Mouse (Mus musculus): ENCODE measurements around the gene Zc3h6. TPM values are rescaled to one million over a fixed set of nuclear protein-coding genes. Genes with fewer than 3 reads are reported as not detected.

Gene Zc3h6
- polyA plus RNA-seq, 1 experiment from 2014 or later: 2.7 TPM

DNA sequence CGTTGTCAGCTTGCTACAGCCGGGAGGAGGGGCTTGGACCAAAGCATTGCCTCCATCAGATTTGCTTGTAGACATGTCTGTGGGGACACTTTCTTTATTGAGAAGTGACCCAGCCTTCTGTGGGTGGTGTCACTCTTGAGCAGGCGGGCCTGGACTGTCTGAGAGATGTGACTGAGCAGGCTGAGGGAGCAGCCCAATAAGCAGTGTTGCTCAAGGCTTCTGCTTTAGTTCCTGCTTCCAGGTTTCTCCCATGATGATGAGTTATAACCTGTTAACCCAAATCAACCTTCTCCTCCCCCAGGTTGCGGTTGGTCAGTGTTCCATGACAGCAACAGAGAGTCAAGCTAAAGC is 79.6 kb downstream of the Zc3h6 start:
- no peaks in the 10 kb centered on the region for H3K9me3 ChIP-seq (ENCODE audit: control insufficient read depth, low read length)

DNA sequence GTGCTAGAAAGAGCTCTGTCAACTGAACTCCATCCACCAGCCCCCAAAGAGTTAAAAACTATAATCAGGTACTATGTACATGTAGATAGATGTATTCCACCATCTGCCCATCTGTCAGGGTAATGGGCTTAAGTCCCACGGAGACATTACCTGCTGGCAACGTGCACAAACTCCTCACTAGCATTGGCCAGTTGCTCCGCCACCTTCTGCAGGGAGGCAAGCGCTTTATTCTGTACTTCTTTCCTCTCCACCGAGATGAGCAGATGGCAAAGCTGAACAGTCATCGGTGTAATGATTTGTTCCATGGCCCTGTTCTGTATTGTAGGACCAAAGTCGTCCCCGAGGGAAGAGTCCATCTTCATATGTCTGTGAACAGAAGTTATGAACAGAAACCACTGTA is 80.6 kb downstream of the Zc3h6 start, which contains the start of gene Vinac1:
TSS of gene Vinac1 (minus strand) at position 362 of the 400 bp plus-strand sequence.
- Histone ChIP-seq H3K4me1 (ENCODE audit: control insufficient read depth, insufficient read depth, low read length) (no peaks in the 10 kb centered on the region), H3K4me3 (ENCODE audit: low read depth, low read length) (no peak within 1 kb of the TSS), H3K4me2 (no peak within 1 kb of the TSS), H3K9me3 (ENCODE audit: control insufficient read depth, low read length) (no peaks in the 10 kb centered on the region), H3K9ac (ENCODE audit: low read length) (no peak within 1 kb of the TSS), H3K36me3 (ENCODE audit: control insufficient read depth, insufficient read depth, low read length) (no peaks in the 10 kb centered on the region), H3K27me3 (ENCODE audit: control insufficient read depth, insufficient read depth, low read length) (no peaks in the 10 kb centered on the region), H3K27ac (ENCODE audit: low read depth, low read length) (no peak within 1 kb of the TSS)
- no peak for ATAC-seq (ENCODE audit: low FRiP score)
- DNase-seq (ENCODE audit: low spot score, missing footprints): no peak
- 84% methylated on average over 8 of the region's 8 CpGs for WGBS

More for the DNA sequence above, 79.6 kb downstream of the Zc3h6 start:
- WGBS: 86% methylated on average over 4 of the region's 4 CpGs
- Histone ChIP-seq H3K4me2 (no peak overlapping the region), H3K4me1 (ENCODE audit: control insufficient read depth, insufficient read depth, low read length) (no peaks in the 10 kb centered on the region), H3K27me3 (ENCODE audit: control insufficient read depth, insufficient read depth, low read length) (no peaks in the 10 kb centered on the region), H3K4me3 (ENCODE audit: low read depth, low read length) (no peak overlapping the region), H3K27ac (ENCODE audit: low read depth, low read length) (no peak overlapping the region), H3K9ac (ENCODE audit: low read length) (no peak overlapping the region), H3K36me3 (ENCODE audit: control insufficient read depth, insufficient read depth, low read length) (no peaks in the 10 kb centered on the region)
- ATAC-seq (ENCODE audit: low FRiP score): no peak
- DNase-seq (ENCODE audit: low spot score, missing footprints): no peak

DNA sequence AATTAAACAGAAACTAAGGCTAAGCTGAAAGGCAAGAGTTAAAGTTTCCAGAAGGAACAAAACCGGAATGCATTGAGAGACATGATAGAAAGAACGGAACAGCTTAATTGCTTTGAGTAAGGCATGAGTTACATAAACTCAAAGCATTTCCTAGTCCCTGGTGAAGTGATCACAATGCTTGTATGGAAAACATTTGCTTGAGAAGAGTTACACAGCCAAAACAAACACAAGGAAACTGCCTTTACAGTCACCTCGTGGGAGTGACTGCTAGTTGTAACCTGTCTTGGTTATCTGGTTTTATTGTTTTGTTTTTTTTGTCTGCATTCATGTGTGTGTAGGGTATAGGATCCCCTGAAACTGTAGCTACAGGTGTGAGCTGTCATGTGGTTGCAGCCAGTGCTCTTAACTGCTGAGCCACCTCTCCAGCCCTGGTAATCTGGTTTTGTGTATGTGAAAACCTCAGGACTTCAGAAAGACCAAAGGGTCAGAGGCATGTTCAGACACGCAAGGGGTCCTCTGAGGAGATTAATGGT is 85.3 kb downstream of the Zc3h6 start:
- no peaks in the 10 kb centered on the region; the same call in 1 of the 2 replicates for H3K9me3 ChIP-seq (ENCODE audit: control insufficient read depth, low read length)
- ATAC-seq (ENCODE audit: low FRiP score): no peak
- H3K27me3 ChIP-seq (ENCODE audit: control insufficient read depth, insufficient read depth, low read length): no peaks in the 10 kb centered on the region
- H3K4me3 ChIP-seq (ENCODE audit: low read depth, low read length): no peak overlapping the region
- no peak overlapping the region for H3K4me2 ChIP-seq
- no peaks in the 10 kb centered on the region for H3K4me1 ChIP-seq (ENCODE audit: control insufficient read depth, insufficient read depth, low read length)
- DNase-seq (ENCODE audit: low spot score, missing footprints): no peak
- H3K9ac ChIP-seq (ENCODE audit: low read length): no peak overlapping the region
- no peaks in the 10 kb centered on the region for H3K36me3 ChIP-seq (ENCODE audit: control insufficient read depth, insufficient read depth, low read length)
- 72% methylated on average over 4 of the region's 4 CpGs for WGBS
- no peak overlapping the region for H3K27ac ChIP-seq (ENCODE audit: low read depth, low read length)

DNA sequence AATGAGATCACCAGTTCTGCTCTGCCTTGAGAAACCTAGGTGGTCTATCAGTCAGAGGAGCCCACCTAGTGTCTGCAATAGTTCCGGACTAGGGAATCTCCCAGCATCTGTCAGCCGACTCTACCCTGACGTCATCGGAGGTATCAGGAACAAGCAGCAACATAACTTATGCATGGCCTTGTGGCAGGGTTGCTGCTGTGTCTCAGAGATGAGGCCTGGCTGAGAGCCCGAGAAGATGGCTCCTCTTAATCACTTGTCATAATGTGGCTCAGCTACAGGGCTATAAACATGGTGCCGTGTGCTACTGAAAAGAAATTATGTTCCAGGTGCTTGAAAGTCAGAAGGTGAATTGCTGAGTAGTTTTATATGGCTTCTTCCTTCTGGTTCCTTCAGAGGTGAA is 88.5 kb downstream of the Zc3h6 start:
- Histone ChIP-seq H3K4me2 (no peak overlapping the region), H3K36me3 (ENCODE audit: control insufficient read depth, insufficient read depth, low read length) (no peaks in the 10 kb centered on the region), H3K9me3 (ENCODE audit: control insufficient read depth, low read length) (peaks cover 4% of the 10 kb centered on the region; the same call in 1 of the 2 replicates), H3K4me3 (ENCODE audit: low read depth, low read length) (no peak overlapping the region), H3K9ac (ENCODE audit: low read length) (no peak overlapping the region), H3K27ac (ENCODE audit: low read depth, low read length) (no peak overlapping the region), H3K4me1 (ENCODE audit: control insufficient read depth, insufficient read depth, low read length) (no peaks in the 10 kb centered on the region), H3K27me3 (ENCODE audit: control insufficient read depth, insufficient read depth, low read length) (no peaks in the 10 kb centered on the region)
- DNase-seq (ENCODE audit: low spot score, missing footprints): no peak
- ATAC-seq (ENCODE audit: low FRiP score): no peak
- 91% methylated on average over 6 of the region's 6 CpGs for WGBS

DNA sequence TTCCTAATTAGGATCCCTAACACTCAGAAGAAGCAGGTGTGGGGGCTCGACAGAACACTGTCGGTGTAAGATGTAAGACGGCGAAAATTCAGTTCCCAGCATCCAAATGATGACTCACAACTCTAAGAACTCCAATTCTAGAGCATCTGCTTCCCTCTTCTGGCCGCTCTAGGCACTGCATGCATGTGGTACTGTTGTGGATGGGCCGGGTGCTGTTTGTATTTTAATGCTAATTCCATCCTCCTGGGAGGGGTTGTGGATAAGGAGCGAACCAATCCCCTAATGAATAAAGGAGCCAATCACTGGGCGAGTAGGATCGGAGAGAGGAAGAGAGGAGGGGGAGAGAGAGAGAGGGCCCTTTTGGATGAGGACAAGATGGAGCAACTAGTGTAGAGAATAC is 89.4 kb downstream of the Zc3h6 start:
- no peak overlapping the region for H3K9ac ChIP-seq (ENCODE audit: low read length)
- DNase-seq (ENCODE audit: low spot score, missing footprints) (peak; percentile 87), ATAC-seq (ENCODE audit: low FRiP score) (peak; percentile 54; the same call in 1 of the 2 replicates)
- no peaks in the 10 kb centered on the region for H3K27me3 ChIP-seq (ENCODE audit: control insufficient read depth, insufficient read depth, low read length)
- H3K9me3 ChIP-seq (ENCODE audit: control insufficient read depth, low read length): peaks cover 4% of the 10 kb centered on the region; the same call in 1 of the 2 replicates
- no peaks in the 10 kb centered on the region for H3K36me3 ChIP-seq (ENCODE audit: control insufficient read depth, insufficient read depth, low read length)
- H3K4me2 ChIP-seq: no peak overlapping the region
- H3K27ac ChIP-seq (ENCODE audit: low read depth, low read length): no peak overlapping the region
- H3K4me3 ChIP-seq (ENCODE audit: low read depth, low read length): no peak overlapping the region
- H3K4me1 ChIP-seq (ENCODE audit: control insufficient read depth, insufficient read depth, low read length): no peaks in the 10 kb centered on the region
- WGBS: 44% methylated on average over 9 of the region's 9 CpGs

DNA sequence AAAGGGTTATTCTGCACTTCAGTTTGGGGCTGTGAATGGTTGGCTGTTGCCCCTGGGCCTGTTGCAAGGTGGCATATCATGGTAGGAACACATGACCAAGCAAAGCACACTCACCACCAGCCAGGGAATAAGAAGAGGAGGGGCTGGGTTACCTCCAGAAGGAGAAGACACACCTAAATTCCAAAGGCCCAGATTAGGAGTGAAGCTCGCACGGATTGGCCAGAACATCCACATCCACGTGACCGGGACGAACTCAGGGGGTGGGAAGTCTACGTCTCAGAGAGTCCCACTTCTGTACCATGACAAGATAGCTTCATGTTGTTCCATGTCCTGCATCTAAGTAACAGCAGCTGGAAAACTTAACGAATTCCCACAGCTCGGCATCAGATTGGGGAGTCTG is 90.1 kb downstream of the Zc3h6 start:
- no peak overlapping the region for H3K9ac ChIP-seq (ENCODE audit: low read length)
- 94% methylated on average over 8 of the region's 8 CpGs for WGBS
- no peaks in the 10 kb centered on the region for H3K27me3 ChIP-seq (ENCODE audit: control insufficient read depth, insufficient read depth, low read length)
- no peaks in the 10 kb centered on the region for H3K4me1 ChIP-seq (ENCODE audit: control insufficient read depth, insufficient read depth, low read length)
- H3K4me2 ChIP-seq: no peak overlapping the region
- H3K4me3 ChIP-seq (ENCODE audit: low read depth, low read length): no peak overlapping the region
- H3K27ac ChIP-seq (ENCODE audit: low read depth, low read length): no peak overlapping the region
- ATAC-seq (ENCODE audit: low FRiP score): no peak
- H3K9me3 ChIP-seq (ENCODE audit: control insufficient read depth, low read length): peaks cover 4% of the 10 kb centered on the region; the same call in 1 of the 2 replicates
- no peaks in the 10 kb centered on the region for H3K36me3 ChIP-seq (ENCODE audit: control insufficient read depth, insufficient read depth, low read length)
- DNase-seq (ENCODE audit: low spot score, missing footprints): no peak

DNA sequence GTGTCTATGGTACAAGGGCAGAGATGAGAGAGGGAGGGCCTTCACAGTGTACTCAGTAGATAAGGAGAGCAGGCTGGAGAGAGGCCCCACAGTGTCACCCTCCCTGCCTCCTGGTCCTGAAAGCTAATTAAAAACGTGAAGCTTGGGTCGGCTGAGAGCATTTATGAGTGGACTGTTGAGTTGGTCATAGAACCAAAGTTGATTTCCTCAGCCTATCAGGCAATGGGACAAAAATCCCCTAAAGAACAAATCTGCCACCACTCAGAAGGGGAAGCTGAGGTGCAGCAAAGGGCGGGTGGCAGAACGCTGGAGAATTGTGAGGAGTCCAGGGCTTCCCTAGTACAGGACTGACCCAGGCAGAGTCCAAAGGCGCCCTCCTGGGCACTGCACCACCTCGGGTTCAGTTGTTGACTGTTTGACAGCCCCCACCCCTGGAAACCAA is 90.7 kb downstream of the Zc3h6 start:
- Histone ChIP-seq H3K27me3 (ENCODE audit: control insufficient read depth, insufficient read depth, low read length) (no peaks in the 10 kb centered on the region), H3K4me1 (ENCODE audit: control insufficient read depth, insufficient read depth, low read length) (no peaks in the 10 kb centered on the region), H3K9ac (ENCODE audit: low read length) (no peak overlapping the region), H3K4me3 (ENCODE audit: low read depth, low read length) (no peak overlapping the region), H3K4me2 (no peak overlapping the region), H3K36me3 (ENCODE audit: control insufficient read depth, insufficient read depth, low read length) (no peaks in the 10 kb centered on the region), H3K27ac (ENCODE audit: low read depth, low read length) (no peak overlapping the region), H3K9me3 (ENCODE audit: control insufficient read depth, low read length) (peaks cover 4% of the 10 kb centered on the region; the same call in 1 of the 2 replicates)
- 90% methylated on average over 6 of the region's 6 CpGs for WGBS
- DNase-seq (ENCODE audit: low spot score, missing footprints): no peak
- ATAC-seq (ENCODE audit: low FRiP score): no peak

DNA sequence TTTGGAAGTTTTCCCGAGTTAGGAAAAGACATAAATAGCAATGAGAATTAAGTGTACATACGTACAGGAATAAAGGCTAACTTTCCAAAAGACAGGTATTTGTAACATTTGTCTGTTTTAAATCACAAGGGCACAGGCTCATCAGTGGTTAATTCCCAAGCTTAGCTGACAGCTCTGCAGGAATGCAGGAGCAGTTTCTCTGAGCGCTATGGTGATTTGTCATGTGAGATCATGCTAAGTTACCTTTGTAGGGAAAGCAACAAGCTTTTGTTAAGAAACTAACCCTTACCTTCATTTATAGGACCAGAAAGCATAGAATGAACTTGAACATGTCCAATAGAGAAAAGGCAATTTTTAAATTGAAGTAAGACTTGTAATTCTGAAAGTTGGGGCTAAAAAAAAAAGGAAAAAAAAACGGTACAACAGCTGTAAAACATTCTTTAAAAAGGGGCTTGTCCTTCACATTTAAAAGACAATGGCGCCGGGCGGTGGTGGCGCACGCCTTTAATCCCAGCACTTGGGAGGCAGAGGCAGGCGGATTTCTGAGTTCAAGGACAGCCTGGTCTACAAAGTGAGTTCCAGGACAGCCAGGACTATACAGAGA is 94.4 kb downstream of the Zc3h6 start:
- 82% methylated on average over 10 of the region's 10 CpGs for WGBS
- Histone ChIP-seq H3K9me3 (ENCODE audit: control insufficient read depth, low read length) (peaks cover 4% of the 10 kb centered on the region; the same call in 1 of the 2 replicates), H3K4me2 (no peak overlapping the region), H3K27ac (ENCODE audit: low read depth, low read length) (no peak overlapping the region), H3K36me3 (ENCODE audit: control insufficient read depth, insufficient read depth, low read length) (no peaks in the 10 kb centered on the region), H3K4me1 (ENCODE audit: control insufficient read depth, insufficient read depth, low read length) (peaks cover 1% of the 10 kb centered on the region; the same call in 1 of the 2 replicates), H3K9ac (ENCODE audit: low read length) (no peak overlapping the region), H3K27me3 (ENCODE audit: control insufficient read depth, insufficient read depth, low read length) (no peaks in the 10 kb centered on the region), H3K4me3 (ENCODE audit: low read depth, low read length) (no peak overlapping the region)
- ATAC-seq (ENCODE audit: low FRiP score) (no peak), DNase-seq (ENCODE audit: low spot score, missing footprints) (no peak)

DNA sequence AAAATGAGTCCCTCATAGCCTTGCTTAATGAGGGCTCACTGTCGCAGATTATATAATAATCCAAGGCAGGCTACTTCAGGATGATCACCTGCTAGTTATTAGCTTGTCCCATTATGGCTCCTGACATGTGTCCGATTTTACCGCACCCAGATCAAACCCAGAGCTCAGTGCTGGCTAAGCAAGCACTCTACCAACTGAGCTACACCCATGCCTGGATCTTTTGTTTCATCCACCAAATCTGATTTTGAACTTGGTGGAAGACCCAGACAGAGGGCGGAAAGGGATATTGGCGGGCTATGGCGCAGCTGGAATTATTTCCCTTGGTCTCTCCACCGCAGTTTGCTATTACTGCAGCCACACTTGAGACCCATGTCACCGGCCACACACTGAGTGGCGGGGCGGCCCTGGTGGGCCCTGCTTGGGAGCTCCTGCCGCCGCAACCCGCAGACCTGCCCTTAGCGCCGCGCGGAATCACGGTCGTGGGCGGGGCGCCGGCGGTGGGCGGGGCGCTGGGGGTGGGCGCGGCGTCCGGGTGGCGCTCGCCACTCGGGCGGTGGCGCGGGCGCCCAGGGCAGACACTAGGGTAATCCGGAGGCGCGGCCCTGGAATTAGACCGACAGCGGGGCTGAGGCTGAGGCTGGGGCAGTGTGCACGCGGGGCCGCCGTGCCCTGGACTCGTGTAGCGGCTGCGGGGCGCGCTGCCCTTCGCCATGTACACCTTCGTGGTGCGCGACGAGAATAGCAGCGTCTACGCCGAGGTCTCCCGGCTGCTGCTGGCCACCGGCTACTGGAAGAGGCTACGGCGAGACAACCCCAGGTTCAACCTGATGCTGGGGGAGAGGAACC is 98.5 kb downstream of the Zc3h6 start, which contains the start of gene Ttl:
TSS of gene Ttl (plus strand) at position 506 of the 846 bp plus-strand sequence.
- peak within 1 kb of the TSS; percentile 78 for H3K4me3 ChIP-seq (ENCODE audit: low read depth, low read length)
- no peaks in the 10 kb centered on the region for H3K9me3 ChIP-seq (ENCODE audit: control insufficient read depth, low read length)
- H3K4me2 ChIP-seq: peak within 1 kb of the TSS; percentile 54
- 2% methylated on average over 61 of the region's 62 CpGs for WGBS
- no peaks in the 10 kb centered on the region for H3K36me3 ChIP-seq (ENCODE audit: control insufficient read depth, insufficient read depth, low read length)
- H3K9ac ChIP-seq (ENCODE audit: low read length): peak within 1 kb of the TSS; percentile 84
- peaks cover 9% of the 10 kb centered on the region for H3K4me1 ChIP-seq (ENCODE audit: control insufficient read depth, insufficient read depth, low read length)
- H3K27me3 ChIP-seq (ENCODE audit: control insufficient read depth, insufficient read depth, low read length): no peaks in the 10 kb centered on the region
- peak; percentile 96 for ATAC-seq (ENCODE audit: low FRiP score)
- no peak within 1 kb of the TSS for H3K27ac ChIP-seq (ENCODE audit: low read depth, low read length)
- peak; percentile 98 for DNase-seq (ENCODE audit: low spot score, missing footprints)

Measured in midbrain, embryonic 11.5 days (tissue).